Mouse (Mus musculus): ENCODE results near the gene Prpf4. TPM values are rescaled to one million over a fixed set of nuclear protein-coding genes. Genes with fewer than 3 reads are reported as not detected.

Prpf4 gene
- polyA plus RNA-seq, 1 experiment from 2014 or later: 14.5 TPM

DNA sequence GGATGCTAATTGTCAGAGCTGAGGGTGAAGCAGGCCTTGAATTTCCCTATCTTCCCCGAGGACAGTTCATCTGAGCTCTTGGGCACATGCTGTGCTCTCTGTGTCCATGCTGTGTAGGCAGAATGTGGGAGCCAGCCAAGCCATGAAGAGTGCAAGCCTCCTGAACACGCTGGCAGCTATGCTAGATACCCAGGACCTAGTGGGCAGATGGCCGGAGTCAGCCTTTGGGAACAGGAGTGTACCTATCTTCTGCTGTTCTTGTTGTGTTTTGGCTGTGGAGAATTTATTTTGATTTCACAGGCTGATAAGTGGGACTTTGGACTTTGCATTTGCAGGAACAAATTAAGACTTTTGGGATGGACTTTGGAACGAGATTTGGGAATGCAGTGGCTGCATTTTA lies 31.9 kb downstream of the Prpf4 start:
- Histone ChIP-seq H3K9ac (ENCODE audit: low read depth, low read length) (no peak overlapping the region), H3K27ac (ENCODE audit: low read length) (no peak overlapping the region), H3K27me3 (ENCODE audit: control insufficient read depth, insufficient read depth, low read depth, low read length) (no peaks in the 10 kb centered on the region), H3K4me1 (ENCODE audit: control insufficient read depth, insufficient read depth, low read length) (no peaks in the 10 kb centered on the region), H3K4me3 (ENCODE audit: low read depth, low read length) (no peak overlapping the region), H3K9me3 (replicated peaks; ENCODE audit: control insufficient read depth, low read length, poor library complexity, severe bottlenecking) (no peaks in the 10 kb centered on the region), H3K4me2 (ENCODE audit: low read length) (no peak overlapping the region), H3K36me3 (ENCODE audit: control insufficient read depth, insufficient read depth, low read length) (no peaks in the 10 kb centered on the region)
- ATAC-seq: no peak
- 75% methylated on average over 4 of the region's 4 CpGs for WGBS

DNA sequence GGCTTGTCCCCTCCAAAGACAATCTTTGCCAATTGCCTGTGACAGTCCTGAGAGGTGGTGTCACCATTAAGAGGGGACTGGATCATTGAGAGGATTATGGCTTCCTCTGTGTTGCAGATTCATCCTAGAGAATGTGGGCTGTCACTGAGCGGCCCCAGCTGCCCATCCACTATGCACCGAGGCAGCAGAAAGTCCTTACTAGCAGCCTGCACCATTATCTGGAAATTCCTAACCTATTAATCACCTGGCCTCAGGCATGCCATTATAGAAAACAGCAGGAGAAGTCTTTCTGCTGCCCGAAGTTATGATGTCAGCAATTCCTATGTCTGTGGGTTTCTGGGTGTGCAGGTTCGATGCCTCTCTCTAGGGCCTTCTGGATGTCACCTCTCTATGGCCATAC lies 32.4 kb downstream of the Prpf4 start:
- ATAC-seq: no peak
- Histone ChIP-seq H3K36me3 (ENCODE audit: control insufficient read depth, insufficient read depth, low read length) (no peaks in the 10 kb centered on the region), H3K27me3 (ENCODE audit: control insufficient read depth, insufficient read depth, low read depth, low read length) (no peaks in the 10 kb centered on the region), H3K9me3 (replicated peaks; ENCODE audit: control insufficient read depth, low read length, poor library complexity, severe bottlenecking) (no peaks in the 10 kb centered on the region), H3K27ac (ENCODE audit: low read length) (no peak overlapping the region), H3K4me2 (ENCODE audit: low read length) (no peak overlapping the region), H3K9ac (ENCODE audit: low read depth, low read length) (no peak overlapping the region), H3K4me1 (ENCODE audit: control insufficient read depth, insufficient read depth, low read length) (no peaks in the 10 kb centered on the region), H3K4me3 (ENCODE audit: low read depth, low read length) (no peak overlapping the region)
- WGBS: 84% methylated on average over 4 of the region's 4 CpGs

DNA sequence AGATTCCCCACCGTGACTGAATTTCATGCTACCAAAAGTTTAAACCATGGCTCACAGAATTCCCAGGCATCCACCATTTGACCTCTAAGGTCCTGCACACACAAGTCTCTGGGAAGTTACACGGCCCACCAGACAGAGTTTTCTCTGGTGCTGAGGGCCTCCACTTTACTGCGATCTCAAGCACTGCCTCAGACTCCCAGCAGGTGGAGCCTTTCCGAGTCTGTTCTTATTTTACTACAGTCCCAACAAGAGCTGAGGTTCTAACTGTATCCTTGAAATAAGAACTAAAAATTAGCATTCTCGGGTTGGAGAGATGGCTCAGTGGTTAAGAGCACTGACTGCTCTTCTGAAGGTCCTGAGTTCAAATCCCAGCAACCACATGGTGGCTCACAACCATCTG lies 46.4 kb downstream of the Prpf4 start:
- H3K27ac ChIP-seq (ENCODE audit: low read length): no peak overlapping the region
- H3K4me3 ChIP-seq (ENCODE audit: low read depth, low read length): no peak overlapping the region
- H3K4me2 ChIP-seq (ENCODE audit: low read length): no peak overlapping the region
- no peaks in the 10 kb centered on the region for H3K27me3 ChIP-seq (ENCODE audit: control insufficient read depth, insufficient read depth, low read depth, low read length)
- H3K4me1 ChIP-seq (ENCODE audit: control insufficient read depth, insufficient read depth, low read length): no peaks in the 10 kb centered on the region
- no peaks in the 10 kb centered on the region for H3K9me3 ChIP-seq (replicated peaks; ENCODE audit: control insufficient read depth, low read length, poor library complexity, severe bottlenecking)
- H3K36me3 ChIP-seq (ENCODE audit: control insufficient read depth, insufficient read depth, low read length): 0 out of 2 replicates have a peak, but pooled peaks cover 2% of the 10 kb centered on the region
- ATAC-seq: no peak
- WGBS: 62% methylated on average over 5 of the region's 5 CpGs
- H3K9ac ChIP-seq (ENCODE audit: low read depth, low read length): no peak overlapping the region

GRCm38 (mm10) chr4:62459081-62459480 lies 50.5 kb downstream of the Prpf4 start:
- Histone ChIP-seq H3K4me1 (ENCODE audit: control insufficient read depth, insufficient read depth, low read length) (no peaks in the 10 kb centered on the region), H3K27me3 (ENCODE audit: control insufficient read depth, insufficient read depth, low read depth, low read length) (no peaks in the 10 kb centered on the region), H3K36me3 (ENCODE audit: control insufficient read depth, insufficient read depth, low read length) (peaks cover 5% of the 10 kb centered on the region; the same call in 1 of the 2 replicates), H3K4me3 (ENCODE audit: low read depth, low read length) (no peak overlapping the region), H3K4me2 (ENCODE audit: low read length) (no peak overlapping the region), H3K9me3 (replicated peaks; ENCODE audit: control insufficient read depth, low read length, poor library complexity, severe bottlenecking) (no peaks in the 10 kb centered on the region), H3K9ac (ENCODE audit: low read depth, low read length) (no peak overlapping the region), H3K27ac (ENCODE audit: low read length) (no peak overlapping the region)
- ATAC-seq: no peak
- WGBS: 92% methylated on average over 3 of the region's 3 CpGs

DNA sequence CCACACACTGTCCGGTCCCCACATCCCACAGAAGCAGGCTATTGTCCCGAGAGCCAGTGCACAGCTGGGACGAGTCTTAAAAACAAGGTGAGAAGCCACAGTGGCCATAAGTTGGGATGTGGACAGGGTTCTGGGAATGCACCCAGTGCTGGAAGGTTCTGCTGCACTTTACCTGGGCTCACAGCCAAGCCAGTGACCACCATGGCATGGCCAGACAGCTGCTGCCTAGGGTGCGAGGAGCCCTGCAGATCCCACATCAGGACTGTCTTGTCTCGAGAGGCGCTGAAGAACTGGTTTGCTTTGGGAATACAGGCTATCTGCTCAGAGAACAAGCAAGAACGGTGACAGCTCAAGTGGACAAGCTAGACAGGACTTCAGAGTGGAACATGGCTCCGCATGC lies 51.8 kb downstream of the Prpf4 start:
- Histone ChIP-seq H3K36me3 (ENCODE audit: control insufficient read depth, insufficient read depth, low read length) (peaks cover 5% of the 10 kb centered on the region; the same call in 1 of the 2 replicates), H3K9me3 (replicated peaks; ENCODE audit: control insufficient read depth, low read length, poor library complexity, severe bottlenecking) (no peaks in the 10 kb centered on the region), H3K4me2 (ENCODE audit: low read length) (no peak overlapping the region), H3K4me1 (ENCODE audit: control insufficient read depth, insufficient read depth, low read length) (no peaks in the 10 kb centered on the region), H3K27me3 (ENCODE audit: control insufficient read depth, insufficient read depth, low read depth, low read length) (no peaks in the 10 kb centered on the region), H3K9ac (ENCODE audit: low read depth, low read length) (no peak overlapping the region), H3K27ac (ENCODE audit: low read length) (no peak overlapping the region), H3K4me3 (ENCODE audit: low read depth, low read length) (no peak overlapping the region)
- ATAC-seq: no peak
- WGBS: 90% methylated on average over 8 of the region's 8 CpGs

GRCm38 (mm10) chr4:62463124-62463523 lies 54.5 kb downstream of the Prpf4 start:
- Histone ChIP-seq H3K9ac (ENCODE audit: low read depth, low read length) (no peak overlapping the region), H3K9me3 (replicated peaks; ENCODE audit: control insufficient read depth, low read length, poor library complexity, severe bottlenecking) (no peaks in the 10 kb centered on the region), H3K27ac (ENCODE audit: low read length) (no peak overlapping the region), H3K4me2 (ENCODE audit: low read length) (no peak overlapping the region), H3K36me3 (ENCODE audit: control insufficient read depth, insufficient read depth, low read length) (peaks cover 3% of the 10 kb centered on the region; the same call in 1 of the 2 replicates), H3K4me3 (ENCODE audit: low read depth, low read length) (no peak overlapping the region), H3K27me3 (ENCODE audit: control insufficient read depth, insufficient read depth, low read depth, low read length) (no peaks in the 10 kb centered on the region), H3K4me1 (ENCODE audit: control insufficient read depth, insufficient read depth, low read length) (no peaks in the 10 kb centered on the region)
- WGBS: 84% methylated on average over 2 of the region's 2 CpGs
- ATAC-seq: no peak

- 94% methylated on average over 1 of the region's 1 CpGs for WGBS
- no peak overlapping the region for H3K4me2 ChIP-seq (ENCODE audit: low read length)
- H3K36me3 ChIP-seq (ENCODE audit: control insufficient read depth, insufficient read depth, low read length): peaks cover 3% of the 10 kb centered on the region; the same call in 1 of the 2 replicates
- peaks cover 4% of the 10 kb centered on the region for H3K4me1 ChIP-seq (ENCODE audit: control insufficient read depth, insufficient read depth, low read length)
- no peak overlapping the region for H3K9ac ChIP-seq (ENCODE audit: low read depth, low read length)
- H3K27me3 ChIP-seq (ENCODE audit: control insufficient read depth, insufficient read depth, low read depth, low read length): no peaks in the 10 kb centered on the region
- H3K4me3 ChIP-seq (ENCODE audit: low read depth, low read length): no peak overlapping the region
- H3K9me3 ChIP-seq (replicated peaks; ENCODE audit: control insufficient read depth, low read length, poor library complexity, severe bottlenecking): no peaks in the 10 kb centered on the region
- no peak for ATAC-seq
- no peak overlapping the region for H3K27ac ChIP-seq (ENCODE audit: low read length)
These were observed 59.6 kb downstream of the Prpf4 start for GRCm38 (mm10) chr4:62468158-62468557.

DNA sequence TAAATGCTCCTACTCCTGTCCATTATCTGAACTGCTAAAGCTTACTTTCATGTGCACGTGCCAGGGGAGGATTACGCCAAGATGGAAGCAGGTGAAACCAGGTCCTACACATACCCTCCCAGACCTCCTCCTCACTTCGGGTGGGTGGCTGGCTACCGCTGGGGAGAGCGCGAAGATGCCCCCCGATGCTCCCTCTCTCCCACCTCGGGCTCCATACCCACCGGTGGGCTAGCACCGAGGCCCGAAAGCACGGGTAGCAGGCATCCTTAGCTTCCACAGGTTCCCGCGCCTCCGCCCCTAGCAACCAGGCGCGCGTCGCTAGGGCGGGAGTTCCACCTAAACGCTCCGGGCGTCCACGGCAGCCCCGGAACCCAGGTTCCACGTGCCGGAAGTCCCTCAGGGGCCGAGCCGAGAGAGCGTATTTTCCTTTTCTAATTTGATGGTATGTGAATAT lies 62.0 kb downstream of the Prpf4 start, which contains the start of gene Wdr31:
Wdr31 (minus strand) TSS at position 299 of the 454 bp plus-strand sequence.
- Histone ChIP-seq H3K9me3 (replicated peaks; ENCODE audit: control insufficient read depth, low read length, poor library complexity, severe bottlenecking) (no peaks in the 10 kb centered on the region), H3K27me3 (ENCODE audit: control insufficient read depth, insufficient read depth, low read depth, low read length) (no peaks in the 10 kb centered on the region), H3K27ac (ENCODE audit: low read length) (peak within 1 kb of the TSS; percentile 4), H3K4me2 (ENCODE audit: low read length) (peak within 1 kb of the TSS; percentile 49), H3K4me3 (ENCODE audit: low read depth, low read length) (peak within 1 kb of the TSS; percentile 46), H3K36me3 (ENCODE audit: control insufficient read depth, insufficient read depth, low read length) (peaks cover 3% of the 10 kb centered on the region; the same call in 1 of the 2 replicates), H3K4me1 (ENCODE audit: control insufficient read depth, insufficient read depth, low read length) (peaks cover 4% of the 10 kb centered on the region), H3K9ac (ENCODE audit: low read depth, low read length) (peak within 1 kb of the TSS; percentile 64)
- ATAC-seq: peak; percentile 97
- under 1% methylated on average over 30 of the region's 30 CpGs for WGBS

- peaks cover 4% of the 10 kb centered on the region for H3K4me1 ChIP-seq (ENCODE audit: control insufficient read depth, insufficient read depth, low read length)
- H3K27me3 ChIP-seq (ENCODE audit: control insufficient read depth, insufficient read depth, low read depth, low read length): no peaks in the 10 kb centered on the region
- H3K4me3 ChIP-seq (ENCODE audit: low read depth, low read length): no peak overlapping the region
- H3K36me3 ChIP-seq (ENCODE audit: control insufficient read depth, insufficient read depth, low read length): peaks cover 3% of the 10 kb centered on the region; the same call in 1 of the 2 replicates
- no peak overlapping the region for H3K27ac ChIP-seq (ENCODE audit: low read length)
- no peak overlapping the region for H3K4me2 ChIP-seq (ENCODE audit: low read length)
- 98% methylated on average over 2 of the region's 2 CpGs for WGBS
- ATAC-seq: no peak
- no peaks in the 10 kb centered on the region for H3K9me3 ChIP-seq (replicated peaks; ENCODE audit: control insufficient read depth, low read length, poor library complexity, severe bottlenecking)
- no peak overlapping the region for H3K9ac ChIP-seq (ENCODE audit: low read depth, low read length)
These were observed 63.5 kb downstream of the Prpf4 start for GRCm38 (mm10) chr4:62472071-62472470.
